Mouse (Mus musculus): ENCODE results near the gene Galnt6.
"Not testable (repeated sequence)": the region's sequence is repeated elsewhere in the genome, so short reads cannot be mapped to it uniquely, and the experiment has no call there.

Gene Galnt6

GRCm38 (mm10) chr15:100729281-100729985, at the start of gene Galnt6:
Galnt6 (minus strand) TSS chr15:100729376.
- peak; percentile 49 to 67 for DNase-seq (ENCODE audit: low spot score in 2 of 2)

- no peak for DNase-seq (ENCODE audit: low spot score in 2 of 2)
These were observed 48.1 kb upstream of the Galnt6 start for GRCm38 (mm10) chr15:100777020-100778016.

- DNase-seq (ENCODE audit: low spot score in 2 of 2), result no peak
These were observed 47.2 kb upstream of the Galnt6 start for GRCm38 (mm10) chr15:100776424-100776823.

- DNase-seq (ENCODE audit: low spot score in 2 of 2), result no peak
These were observed 46.3 kb upstream of the Galnt6 start for GRCm38 (mm10) chr15:100775189-100776166.

GRCm38 (mm10) chr15:100773859-100774258, 44.7 kb upstream of the Galnt6 start:
- DNase-seq (ENCODE audit: low spot score in 2 of 2), result not testable (repeated sequence)

- DNase-seq (ENCODE audit: low spot score in 2 of 2), result no peak
These were observed 43.5 kb upstream of the Galnt6 start for GRCm38 (mm10) chr15:100772685-100773084.

- DNase-seq (ENCODE audit: low spot score in 2 of 2), result no peak
These were observed 41.2 kb upstream of the Galnt6 start for GRCm38 (mm10) chr15:100770338-100770737.

GRCm38 (mm10) chr15:100769023-100769422, 39.8 kb upstream of the Galnt6 start:
- not testable (repeated sequence) for DNase-seq (ENCODE audit: low spot score in 2 of 2)

GRCm38 (mm10) chr15:100767851-100768250, 38.7 kb upstream of the Galnt6 start:
- DNase-seq (ENCODE audit: low spot score in 2 of 2), result no peak

- no peak for DNase-seq (ENCODE audit: low spot score in 2 of 2)
These were observed 37.6 kb upstream of the Galnt6 start for GRCm38 (mm10) chr15:100766826-100767225.

- DNase-seq (ENCODE audit: low spot score in 2 of 2), result no peak
These were observed 35.2 kb upstream of the Galnt6 start for GRCm38 (mm10) chr15:100764163-100764951.

GRCm38 (mm10) chr15:100762649-100763048, 33.5 kb upstream of the Galnt6 start:
- no peak for DNase-seq (ENCODE audit: low spot score in 2 of 2)

GRCm38 (mm10) chr15:100761419-100762185, 32.4 kb upstream of the Galnt6 start, which contains the start of gene Slc4a8:
Slc4a8 (plus strand) TSS chr15:100761747.
- peak; percentile 73 to 86 for DNase-seq (ENCODE audit: low spot score in 2 of 2)

- no peak for DNase-seq (ENCODE audit: low spot score in 2 of 2)
These were observed 31.9 kb upstream of the Galnt6 start for GRCm38 (mm10) chr15:100761036-100761418.

GRCm38 (mm10) chr15:100759286-100759685, 30.1 kb upstream of the Galnt6 start:
- DNase-seq (ENCODE audit: low spot score in 2 of 2), result no peak

- peak; percentile 46 to 66 for DNase-seq (ENCODE audit: low spot score in 2 of 2)
These were observed 28.4 kb upstream of the Galnt6 start for GRCm38 (mm10) chr15:100757527-100757978.

- DNase-seq (ENCODE audit: low spot score in 2 of 2), result no peak
These were observed 26.9 kb upstream of the Galnt6 start for GRCm38 (mm10) chr15:100755881-100756624.

- no peak for DNase-seq (ENCODE audit: low spot score in 2 of 2)
These were observed 26.3 kb upstream of the Galnt6 start for GRCm38 (mm10) chr15:100755498-100755859.

All from natural killer cell, adult 2 months (primary cell).